Mouse (Mus musculus) embryonic facial prominence, embryonic 11.5 days (tissue): ENCODE measurements around the gene Phf2. TPM values are rescaled to one million over a fixed set of nuclear protein-coding genes. Genes with fewer than 3 reads are reported as not detected.
A peak's percentile ranks its signal among the peaks of the same experiment; 100 is the strongest.

Experiments
- ATAC-seq: fragments of 200-750 bp; cut with Nextera tagmentation; replicated peaks from 2 replicates; pipeline ENCODE4 v1.8.0; 2017; ENCODE audit warnings: low read depth; ENCODE audit not compliant: insufficient number of reproducible peaks, low FRiP score, low TSS enrichment
- DNase-seq: peaks from one replicate; pipeline ENCODE4 v3.0.0-alpha.2; 2015; ENCODE audit warnings: low spot score
- H3K27ac ChIP-seq: fragments of 300-500 bp; sonication (generic); replicated peaks from 2 replicates; pipeline ENCODE4 v1.5.1; 2014; ENCODE audit warnings: mild to moderate bottlenecking, low read depth, low read length, control low read depth
- H3K27me3 ChIP-seq: fragments of 300-500 bp; sonication (generic); 2 replicates; pipeline ENCODE4 v1.6.1; 2014; ENCODE audit warnings: mild to moderate bottlenecking, low read length, moderate library complexity, mixed read lengths; ENCODE audit not compliant: control insufficient read depth, insufficient read depth
- H3K36me3 ChIP-seq: fragments of 300-500 bp; sonication (generic); replicated peaks from 2 replicates; pipeline ENCODE4 v1.6.1; 2014; ENCODE audit warnings: low read depth, mild to moderate bottlenecking, low read length, moderate library complexity, mixed read lengths; ENCODE audit not compliant: control insufficient read depth, insufficient read depth
- H3K4me1 ChIP-seq: fragments of 300-500 bp; sonication (generic); 2 replicates; pipeline ENCODE4 v1.6.1; 2014; ENCODE audit warnings: low read length, mixed read lengths; ENCODE audit not compliant: control insufficient read depth, insufficient read depth
- H3K4me2 ChIP-seq: fragments of 300-500 bp; sonication (generic); 2 replicates; pipeline ENCODE4 v1.6.1; 2014; ENCODE audit warnings: low read depth, mild to moderate bottlenecking, control low read depth, low read length, moderate library complexity
- H3K4me3 ChIP-seq: fragments of 300-500 bp; sonication (generic); 2 replicates; pipeline ENCODE4 v1.5.1; 2014; ENCODE audit warnings: low read depth, low read length, control low read depth
- H3K9ac ChIP-seq: fragments of 300-500 bp; sonication (generic); replicated peaks from 2 replicates; pipeline ENCODE4 v1.6.1; 2014; ENCODE audit warnings: mild to moderate bottlenecking, control low read depth, low read length
- H3K9me3 ChIP-seq: fragments of 300-500 bp; sonication (generic); replicated peaks from 2 replicates; pipeline ENCODE4 v1.6.1; 2016; ENCODE audit warnings: mild to moderate bottlenecking, low read length, inconsistent platforms, mixed read lengths; ENCODE audit not compliant: control insufficient read depth
- WGBS: fragments of 180-500 bp; shearing (Covaris S2); extraction: QIAGEN DNeasy Blood & Tissue Kit; methylation state at CpG from one replicate; pipeline ENCODE4 v1.1.7; 2014; 5-methylcytosine and 5-hydroxymethylcytosine counted together
- polyA plus RNA-seq: library from polyadenylated mRNA; unstranded; fragments of >200 nt; fragmentation: Nextera tagmentation; extraction: Ambion mirVana; gene quantifications from 2 replicates; pipeline ENCODE4 v1.2.1, GENCODE M21; 2014

Phf2 gene
- polyA plus RNA-seq, 1 experiment from 2014 or later = 11.0 TPM

- DNase-seq = no peak
- Histone ChIP-seq H3K36me3 (no peaks in the 10 kb centered on the region), H3K27me3 (no peaks in the 10 kb centered on the region), H3K9ac (no peak overlapping the region), H3K4me2 (no peak overlapping the region), H3K4me1 (no peaks in the 10 kb centered on the region; the same call in 1 of the 2 replicates), H3K9me3 (no peaks in the 10 kb centered on the region), H3K27ac (no peak overlapping the region), H3K4me3 (no peak overlapping the region)
- ATAC-seq = no peak
- WGBS = 48% methylated on average over 3 of the region's 3 CpGs
Measured at GRCm38 (mm10) chr13:48853947-48854346, 17.0 kb downstream of the Phf2 start.

- whole genome bisulfite sequencing = 23% methylated on average over 2 of the region's 2 CpGs
- no peaks in the 10 kb centered on the region for H3K36me3 ChIP-seq
- no peak overlapping the region for H3K9ac ChIP-seq
- H3K27me3 ChIP-seq = no peaks in the 10 kb centered on the region
- no peaks in the 10 kb centered on the region; the same call in 1 of the 2 replicates for H3K4me1 ChIP-seq
- ATAC-seq = no peak
- no peak overlapping the region for H3K4me2 ChIP-seq
- H3K4me3 ChIP-seq = no peak overlapping the region
- H3K9me3 ChIP-seq = no peaks in the 10 kb centered on the region
- no peak overlapping the region for H3K27ac ChIP-seq
- DNase-seq = peak; percentile 35
Measured at GRCm38 (mm10) chr13:48853475-48853874, 17.4 kb downstream of the Phf2 start.

- H3K27me3 ChIP-seq = no peaks in the 10 kb centered on the region
- ATAC-seq = no peak
- DNase-seq = peak; percentile 33
- H3K4me2 ChIP-seq = no peak overlapping the region
- H3K9me3 ChIP-seq = no peaks in the 10 kb centered on the region
- no peak overlapping the region for H3K9ac ChIP-seq
- no peaks in the 10 kb centered on the region for H3K36me3 ChIP-seq
- WGBS = 69% methylated on average over 3 of the region's 3 CpGs
- H3K4me3 ChIP-seq = no peak overlapping the region
- H3K4me1 ChIP-seq = no peaks in the 10 kb centered on the region; the same call in 1 of the 2 replicates
- no peak overlapping the region for H3K27ac ChIP-seq
Measured at GRCm38 (mm10) chr13:48852859-48853258, 18.1 kb downstream of the Phf2 start.

GRCm38 (mm10) chr13:48851719-48852118, 19.2 kb downstream of the Phf2 start:
- 82% methylated on average over 5 of the region's 5 CpGs for WGBS
- no peak overlapping the region for H3K9ac ChIP-seq
- H3K4me1 ChIP-seq = no peaks in the 10 kb centered on the region; the same call in 1 of the 2 replicates
- no peak overlapping the region for H3K4me2 ChIP-seq
- no peaks in the 10 kb centered on the region for H3K27me3 ChIP-seq
- DNase-seq (no peak), ATAC-seq (no peak)
- H3K36me3 ChIP-seq = no peaks in the 10 kb centered on the region
- no peak overlapping the region for H3K4me3 ChIP-seq
- H3K9me3 ChIP-seq = no peaks in the 10 kb centered on the region
- H3K27ac ChIP-seq = no peak overlapping the region

- Histone ChIP-seq H3K4me1 (no peaks in the 10 kb centered on the region; the same call in 1 of the 2 replicates), H3K9me3 (no peaks in the 10 kb centered on the region), H3K27me3 (no peaks in the 10 kb centered on the region), H3K27ac (no peak overlapping the region), H3K9ac (no peak overlapping the region), H3K36me3 (no peaks in the 10 kb centered on the region), H3K4me3 (no peak overlapping the region), H3K4me2 (no peak overlapping the region)
- 87% methylated on average over 8 of the region's 8 CpGs for WGBS
- DNase-seq (no peak), ATAC-seq (no peak)
Measured at GRCm38 (mm10) chr13:48850771-48851170, 20.1 kb downstream of the Phf2 start.

GRCm38 (mm10) chr13:48850326-48850725, 20.6 kb downstream of the Phf2 start:
- 88% methylated on average over 2 of the region's 2 CpGs for WGBS
- Histone ChIP-seq H3K4me2 (no peak overlapping the region), H3K9ac (no peak overlapping the region), H3K36me3 (no peaks in the 10 kb centered on the region), H3K27ac (no peak overlapping the region), H3K9me3 (no peaks in the 10 kb centered on the region), H3K27me3 (no peaks in the 10 kb centered on the region), H3K4me3 (no peak overlapping the region), H3K4me1 (no peaks in the 10 kb centered on the region; the same call in 1 of the 2 replicates)
- no peak for ATAC-seq
- no peak for DNase-seq

- DNase-seq (no peak), ATAC-seq (no peak)
- H3K27me3 ChIP-seq = no peaks in the 10 kb centered on the region
- no peak overlapping the region for H3K4me2 ChIP-seq
- no peaks in the 10 kb centered on the region for H3K36me3 ChIP-seq
- H3K4me3 ChIP-seq = no peak overlapping the region
- H3K9ac ChIP-seq = no peak overlapping the region
- WGBS = 44% methylated on average over 3 of the region's 3 CpGs
- H3K9me3 ChIP-seq = no peaks in the 10 kb centered on the region
- no peaks in the 10 kb centered on the region; the same call in 1 of the 2 replicates for H3K4me1 ChIP-seq
- no peak overlapping the region for H3K27ac ChIP-seq
Measured at GRCm38 (mm10) chr13:48849155-48849554, 21.8 kb downstream of the Phf2 start.

GRCm38 (mm10) chr13:48845308-48845707, 25.6 kb downstream of the Phf2 start:
- H3K9me3 ChIP-seq = no peaks in the 10 kb centered on the region
- ATAC-seq = no peak
- no peaks in the 10 kb centered on the region for H3K27me3 ChIP-seq
- no peak for DNase-seq
- no peak overlapping the region for H3K9ac ChIP-seq
- no peak overlapping the region for H3K4me3 ChIP-seq
- H3K4me2 ChIP-seq = no peak overlapping the region
- WGBS = 72% methylated on average over 4 of the region's 4 CpGs
- no peaks in the 10 kb centered on the region for H3K36me3 ChIP-seq
- H3K27ac ChIP-seq = no peak overlapping the region
- H3K4me1 ChIP-seq = no peaks in the 10 kb centered on the region; the same call in 1 of the 2 replicates
